Mouse (Mus musculus): ENCODE measurements around the gene Nanos3. TPM values are rescaled to one million over a fixed set of nuclear protein-coding genes. Genes with fewer than 3 reads are reported as not detected.

Nanos3 gene
- polyA plus RNA-seq (2016; fragmentation: Nextera tagmentation; extraction: Ambion mirVana), result 1.7 and 3.0 TPM in 2 replicates

GRCm38 (mm10) chr8:84185117-84185516 is at the start of gene Nanos3:
Gene Nanos3, minus strand, starts transcription at chr8:84185217.
- H3K27me3 ChIP-seq (replicated peaks), result no peaks in the 10 kb centered on the region
- peaks cover 41% of the 10 kb centered on the region for H3K4me1 ChIP-seq (replicated peaks)
- H3K4me3 ChIP-seq, result peak within 1 kb of the TSS; percentile 84
- 90% methylated on average over 7 of the region's 7 CpGs for whole genome bisulfite sequencing
- H3K9ac ChIP-seq, result peak within 1 kb of the TSS; percentile 98
- ATAC-seq (ENCODE audit: insufficient number of reproducible peaks, low FRiP score), result no peak
- peak within 1 kb of the TSS; percentile 81 for H3K4me2 ChIP-seq
- H3K27ac ChIP-seq (ENCODE audit: poor library complexity, severe bottlenecking), result no peak within 1 kb of the TSS; the same call in 1 of the 2 replicates
- H3K9me3 ChIP-seq (replicated peaks), result no peaks in the 10 kb centered on the region
- H3K36me3 ChIP-seq, result no peaks in the 10 kb centered on the region

- Histone ChIP-seq H3K4me1 (replicated peaks) (peaks cover 17% of the 10 kb centered on the region), H3K27me3 (replicated peaks) (no peaks in the 10 kb centered on the region), H3K4me3 (no peak overlapping the region), H3K36me3 (peaks cover 61% of the 10 kb centered on the region), H3K27ac (ENCODE audit: poor library complexity, severe bottlenecking) (no peak overlapping the region), H3K9ac (no peak overlapping the region), H3K9me3 (replicated peaks) (no peaks in the 10 kb centered on the region), H3K4me2 (no peak overlapping the region)
- WGBS, result 77% methylated on average over 2 of the region's 2 CpGs
- ATAC-seq (ENCODE audit: insufficient number of reproducible peaks, low FRiP score), result no peak
These were observed 48.0 kb upstream of the Nanos3 start for GRCm38 (mm10) chr8:84233055-84233454.

- H3K9ac ChIP-seq, result no peak overlapping the region
- WGBS, result 78% methylated on average over 17 of the region's 17 CpGs
- H3K27me3 ChIP-seq (replicated peaks), result no peaks in the 10 kb centered on the region
- no peak overlapping the region for H3K27ac ChIP-seq (ENCODE audit: poor library complexity, severe bottlenecking)
- H3K4me2 ChIP-seq, result no peak overlapping the region
- no peaks in the 10 kb centered on the region for H3K9me3 ChIP-seq (replicated peaks)
- H3K36me3 ChIP-seq, result peaks cover 84% of the 10 kb centered on the region
- ATAC-seq (ENCODE audit: insufficient number of reproducible peaks, low FRiP score), result no peak
- peaks cover 6% of the 10 kb centered on the region for H3K4me1 ChIP-seq (replicated peaks)
- H3K4me3 ChIP-seq, result no peak overlapping the region
These were observed 45.7 kb upstream of the Nanos3 start for GRCm38 (mm10) chr8:84230735-84231134.

GRCm38 (mm10) chr8:84223322-84224029 is 38.5 kb upstream of the Nanos3 start:
- H3K4me2 ChIP-seq, result no peak overlapping the region
- H3K9me3 ChIP-seq (replicated peaks), result no peaks in the 10 kb centered on the region
- no peaks in the 10 kb centered on the region for H3K27me3 ChIP-seq (replicated peaks)
- WGBS, result 82% methylated on average over 21 of the region's 21 CpGs
- no peak overlapping the region for H3K4me3 ChIP-seq
- H3K4me1 ChIP-seq (replicated peaks), result no peaks in the 10 kb centered on the region
- no peak overlapping the region for H3K27ac ChIP-seq (ENCODE audit: poor library complexity, severe bottlenecking)
- ATAC-seq (ENCODE audit: insufficient number of reproducible peaks, low FRiP score), result no peak
- no peak overlapping the region for H3K9ac ChIP-seq
- H3K36me3 ChIP-seq, result peaks cover 96% of the 10 kb centered on the region

- H3K9ac ChIP-seq, result no peak overlapping the region
- no peaks in the 10 kb centered on the region for H3K27me3 ChIP-seq (replicated peaks)
- no peak for ATAC-seq (ENCODE audit: insufficient number of reproducible peaks, low FRiP score)
- H3K9me3 ChIP-seq (replicated peaks), result no peaks in the 10 kb centered on the region
- no peak overlapping the region for H3K4me3 ChIP-seq
- H3K4me1 ChIP-seq (replicated peaks), result no peaks in the 10 kb centered on the region
- no peak overlapping the region for H3K27ac ChIP-seq (ENCODE audit: poor library complexity, severe bottlenecking)
- no peak overlapping the region for H3K4me2 ChIP-seq
- H3K36me3 ChIP-seq, result peaks cover 96% of the 10 kb centered on the region
- 81% methylated on average over 9 of the region's 9 CpGs for WGBS
These were observed 37.6 kb upstream of the Nanos3 start for GRCm38 (mm10) chr8:84222566-84223165.

- no peak overlapping the region for H3K4me2 ChIP-seq
- H3K9ac ChIP-seq, result no peak overlapping the region
- 69% methylated on average over 7 of the region's 7 CpGs for WGBS
- H3K36me3 ChIP-seq, result peaks cover 94% of the 10 kb centered on the region
- no peak overlapping the region for H3K27ac ChIP-seq (ENCODE audit: poor library complexity, severe bottlenecking)
- ATAC-seq (ENCODE audit: insufficient number of reproducible peaks, low FRiP score), result no peak
- no peaks in the 10 kb centered on the region for H3K9me3 ChIP-seq (replicated peaks)
- no peak overlapping the region for H3K4me3 ChIP-seq
- H3K27me3 ChIP-seq (replicated peaks), result no peaks in the 10 kb centered on the region
- H3K4me1 ChIP-seq (replicated peaks), result no peaks in the 10 kb centered on the region
These were observed 35.1 kb upstream of the Nanos3 start for GRCm38 (mm10) chr8:84220105-84220504.

GRCm38 (mm10) chr8:84218143-84218542 is 33.1 kb upstream of the Nanos3 start:
- Histone ChIP-seq H3K4me1 (replicated peaks) (no peaks in the 10 kb centered on the region), H3K9ac (no peak overlapping the region), H3K27me3 (replicated peaks) (no peaks in the 10 kb centered on the region), H3K36me3 (peaks cover 94% of the 10 kb centered on the region), H3K4me2 (no peak overlapping the region), H3K27ac (ENCODE audit: poor library complexity, severe bottlenecking) (no peak overlapping the region), H3K4me3 (no peak overlapping the region), H3K9me3 (replicated peaks) (no peaks in the 10 kb centered on the region)
- WGBS, result 92% methylated on average over 5 of the region's 5 CpGs
- no peak for ATAC-seq (ENCODE audit: insufficient number of reproducible peaks, low FRiP score)

- 90% methylated on average over 11 of the region's 11 CpGs for WGBS
- no peak for ATAC-seq (ENCODE audit: insufficient number of reproducible peaks, low FRiP score)
- H3K4me1 ChIP-seq (replicated peaks), result no peaks in the 10 kb centered on the region
- H3K9me3 ChIP-seq (replicated peaks), result no peaks in the 10 kb centered on the region
- no peaks in the 10 kb centered on the region for H3K27me3 ChIP-seq (replicated peaks)
- H3K36me3 ChIP-seq, result peaks cover 94% of the 10 kb centered on the region
- H3K27ac ChIP-seq (ENCODE audit: poor library complexity, severe bottlenecking), result no peak overlapping the region
- H3K4me2 ChIP-seq, result no peak overlapping the region
- no peak overlapping the region for H3K4me3 ChIP-seq
- H3K9ac ChIP-seq, result no peak overlapping the region
These were observed 32.2 kb upstream of the Nanos3 start for GRCm38 (mm10) chr8:84217206-84217605.

- ATAC-seq (ENCODE audit: insufficient number of reproducible peaks, low FRiP score), result no peak
- Histone ChIP-seq H3K4me3 (no peak overlapping the region), H3K9me3 (replicated peaks) (no peaks in the 10 kb centered on the region), H3K27ac (ENCODE audit: poor library complexity, severe bottlenecking) (no peak overlapping the region), H3K4me2 (no peak overlapping the region), H3K4me1 (replicated peaks) (peaks cover 21% of the 10 kb centered on the region), H3K9ac (no peak overlapping the region), H3K27me3 (replicated peaks) (no peaks in the 10 kb centered on the region), H3K36me3 (peaks cover 91% of the 10 kb centered on the region)
- WGBS, result 85% methylated on average over 4 of the region's 4 CpGs
These were observed 28.3 kb upstream of the Nanos3 start for GRCm38 (mm10) chr8:84213277-84213676.

- Histone ChIP-seq H3K36me3 (peaks cover 84% of the 10 kb centered on the region), H3K4me2 (no peak overlapping the region)
- ATAC-seq (ENCODE audit: insufficient number of reproducible peaks, low FRiP score), result no peak
These were observed 27.0 kb upstream of the Nanos3 start for GRCm38 (mm10) chr8:84211881-84212563.

GRCm38 (mm10) chr8:84211202-84211601 is 26.2 kb upstream of the Nanos3 start:
- Histone ChIP-seq H3K9me3 (replicated peaks) (no peaks in the 10 kb centered on the region), H3K27ac (ENCODE audit: poor library complexity, severe bottlenecking) (no peak overlapping the region), H3K4me3 (no peak overlapping the region), H3K4me1 (replicated peaks) (peaks cover 37% of the 10 kb centered on the region), H3K4me2 (no peak overlapping the region), H3K9ac (no peak overlapping the region), H3K27me3 (replicated peaks) (no peaks in the 10 kb centered on the region), H3K36me3 (peaks cover 84% of the 10 kb centered on the region)
- WGBS, result 81% methylated on average over 3 of the region's 3 CpGs
- no peak for ATAC-seq (ENCODE audit: insufficient number of reproducible peaks, low FRiP score)

More at GRCm38 (mm10) chr8:84211881-84212563, 27.0 kb upstream of the Nanos3 start:
- no peaks in the 10 kb centered on the region for H3K27me3 ChIP-seq (replicated peaks)
- no peaks in the 10 kb centered on the region for H3K9me3 ChIP-seq (replicated peaks)
- WGBS, result 90% methylated on average over 31 of the region's 31 CpGs
- H3K4me1 ChIP-seq (replicated peaks), result peaks cover 32% of the 10 kb centered on the region
- no peak overlapping the region for H3K9ac ChIP-seq
- H3K27ac ChIP-seq (ENCODE audit: poor library complexity, severe bottlenecking), result no peak overlapping the region
- no peak overlapping the region for H3K4me3 ChIP-seq
